Mouse (Mus musculus): ENCODE measurements around the gene Plekha6.

DNA sequence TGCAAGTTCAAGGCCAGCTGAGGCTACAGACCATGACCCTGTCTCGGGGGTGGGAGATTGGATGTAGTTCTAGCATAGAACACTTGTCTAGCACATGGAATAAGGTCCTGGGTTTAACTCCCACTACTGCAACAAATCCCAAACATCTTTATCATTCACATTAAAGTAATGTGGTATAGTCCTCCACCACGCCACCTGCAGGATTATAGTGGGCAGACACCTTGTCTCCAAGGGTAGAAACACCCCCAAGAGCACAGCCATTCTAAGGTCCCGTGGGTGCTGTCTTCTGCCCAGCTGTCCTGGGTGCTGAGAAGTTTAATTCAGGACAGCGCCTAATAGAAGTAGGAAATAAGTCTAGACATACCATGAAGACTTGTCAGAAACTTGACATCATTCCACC, 152.6 kb downstream of the Plekha6 start:
- no peak for TF ChIP-seq CTCF (IDR thresholded peaks at IDR 0.05; ENCODE audit: control insufficient read depth, insufficient read depth, low read length)
- no peak for TF ChIP-seq POLR2A (IDR thresholded peaks at IDR 0.05; ENCODE audit: borderline replicate concordance, control insufficient read depth, low read depth, low read length)
